11 mouse cellular contexts compared by ENCODE assay signal in the genomic region with DNA sequence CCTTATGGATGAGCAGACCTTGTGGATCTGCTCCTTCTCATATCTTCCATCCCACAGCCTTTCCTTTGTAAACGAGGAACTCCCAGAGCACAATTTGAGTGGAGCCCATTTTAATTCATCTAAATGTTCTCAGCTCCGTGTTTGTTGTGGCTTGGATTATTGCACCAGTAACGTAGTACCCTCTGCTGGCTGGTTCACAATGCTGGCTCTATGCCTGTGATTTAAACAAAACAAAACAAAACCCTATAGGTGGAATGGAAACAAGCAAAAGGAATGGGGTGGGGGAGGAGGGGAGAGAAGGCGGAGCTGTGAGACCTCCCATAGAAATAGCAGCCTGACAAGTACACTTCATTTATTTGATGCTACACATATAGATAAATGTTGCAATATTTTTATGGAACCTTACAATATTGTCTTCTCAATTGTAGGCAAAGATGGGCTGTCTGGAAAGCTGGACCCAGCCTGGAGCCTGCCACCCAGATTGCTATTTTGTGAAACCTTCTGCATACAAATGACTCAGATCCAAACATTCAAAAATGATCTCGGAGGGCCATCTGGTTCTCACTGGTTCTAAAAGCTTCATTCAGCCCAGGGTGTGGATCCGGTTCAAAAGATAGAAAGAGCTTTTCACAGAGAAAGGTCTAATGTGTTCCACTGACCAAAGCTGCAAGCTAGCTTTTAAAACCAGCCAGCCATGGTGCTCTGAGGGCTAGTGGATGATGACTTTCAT.
DNase-seq lines count a peak whose midpoint lies in the region; ATAC-seq lines count a peak whose summit lies in the region.
"Had no signal": no experiment of that assay in that cellular context is flagged by ENCODE, and none has a peak within 500 bp of the region (broad histone marks: within the 10 kb centered on the region; RNA-seq: fewer than 3 reads in every experiment).

No protein-coding gene starts in this region.

- H3K4me1 ChIP-seq in embryonic facial prominence, embryonic 14.5 days (ENCODE audit: control insufficient read depth, insufficient read depth, low read length): peaks cover 10% of the 10 kb centered on the region
- H3K4me1 ChIP-seq in midbrain, embryonic 16.5 days (ENCODE audit: control insufficient read depth, insufficient read depth, low read length): peaks cover 12% of the 10 kb centered on the region

- H3K36me3 ChIP-seq in embryonic facial prominence, embryonic 14.5 days (ENCODE audit: control insufficient read depth, insufficient read depth, low read length): peaks cover 13% of the 10 kb centered on the region
- H3K36me3 ChIP-seq in midbrain, embryonic 16.5 days (ENCODE audit: control insufficient read depth, insufficient read depth, low read length): peaks cover 7% of the 10 kb centered on the region; the same call in 1 of the 2 replicates
- H3K36me3 ChIP-seq: G1E; limb, embryonic 13.5 days had no signal

- H3K27ac ChIP-seq in embryonic facial prominence, embryonic 14.5 days (replicated peaks; ENCODE audit: low read depth, low read length): peak overlapping the region; percentile 28; the same call in 1 of the 2 replicates
- peak overlapping the region; percentile 34 for H3K27ac ChIP-seq in midbrain, embryonic 16.5 days (ENCODE audit: low read length)
- H3K27ac ChIP-seq: limb, embryonic 13.5 days had no signal

- no peak overlapping the region for H3K4me3 ChIP-seq in embryonic facial prominence, embryonic 14.5 days (ENCODE audit: low read depth, low read length)
- no peak overlapping the region for H3K4me3 ChIP-seq in midbrain, embryonic 16.5 days (ENCODE audit: low read depth, low read length)
- H3K4me3 ChIP-seq: limb, embryonic 13.5 days; myocyte had no signal

- no peak overlapping the region for H3K4me2 ChIP-seq in embryonic facial prominence, embryonic 14.5 days (ENCODE audit: low read depth, low read length)
- H3K4me2 ChIP-seq in midbrain, embryonic 16.5 days (ENCODE audit: low read length): no peak overlapping the region
- H3K4me2 ChIP-seq: limb, embryonic 13.5 days had no signal

- H3K27me3 ChIP-seq in embryonic facial prominence, embryonic 14.5 days (replicated peaks; ENCODE audit: control insufficient read depth, insufficient read depth, low read length): no peaks in the 10 kb centered on the region
- no peaks in the 10 kb centered on the region for H3K27me3 ChIP-seq in midbrain, embryonic 16.5 days (ENCODE audit: control insufficient read depth, insufficient read depth, low read depth, low read length)
- H3K27me3 ChIP-seq: limb, embryonic 13.5 days had no signal

- no peak overlapping the region for H3K9ac ChIP-seq in embryonic facial prominence, embryonic 14.5 days (ENCODE audit: low read depth, low read length)
- H3K9ac ChIP-seq in midbrain, embryonic 16.5 days (ENCODE audit: low read depth, low read length): no peak overlapping the region
- H3K9ac ChIP-seq: limb, embryonic 13.5 days had no signal

- no peak for ATAC-seq in embryonic facial prominence, embryonic 14.5 days (ENCODE audit: low read depth)
- no peak for ATAC-seq in midbrain, embryonic 16.5 days

- peak; percentile 20 for DNase-seq in kidney, adult 18-20 months
- no peak for DNase-seq in kidney, adult 11 months
- DNase-seq in embryonic facial prominence, embryonic 14.5 days (ENCODE audit: low spot score): no peak
- peak; percentile 24 for DNase-seq in kidney, postnatal 10 days
- no peak for DNase-seq in ovary, adult 18-20 months (ENCODE audit: low spot score)
- DNase-seq in spleen, postnatal 36 days (ENCODE audit: low spot score in 2 of 2): no peak
- no peak for DNase-seq in ovary, postnatal 14 days (ENCODE audit: low spot score)

- H3K9me3 ChIP-seq in embryonic facial prominence, embryonic 14.5 days (ENCODE audit: control insufficient read depth, low read length): no peaks in the 10 kb centered on the region
- H3K9me3 ChIP-seq in midbrain, embryonic 16.5 days (replicated peaks; ENCODE audit: control insufficient read depth, low read length, poor library complexity, severe bottlenecking): no peaks in the 10 kb centered on the region
- H3K9me3 ChIP-seq: G1E; limb, embryonic 13.5 days had no signal

- WGBS in embryonic facial prominence, embryonic 14.5 days: 51% methylated on average over 6 of the region's 6 CpGs
- 36% methylated on average over 6 of the region's 6 CpGs for WGBS in midbrain, embryonic 16.5 days

Comparison
In these comparisons a context has a peak if more than half of its experiments do, and no peak if none do; other contexts are left out.
1. DNase-seq: peak in kidney, adult 18-20 months (single experiment) and kidney, postnatal 10 days (single experiment); none in kidney, adult 11 months (single experiment), embryonic facial prominence, embryonic 14.5 days (single experiment), ovary, adult 18-20 months (single experiment), spleen, postnatal 36 days (0 of 2) and ovary, postnatal 14 days (single experiment).